Mouse (Mus musculus) C2C12 (cell line): ENCODE data around the gene Sacm1l.

Experiments used
- CTCF ChIP-seq: IDR thresholded peaks from one replicate; pipeline ENCODE4 v1.5.1; 2011; ENCODE audit not compliant: control insufficient read depth, insufficient read depth, insufficient read length
- FOSL1 ChIP-seq: IDR thresholded peaks from one replicate; pipeline ENCODE4 v1.8.0; 2011; ENCODE audit warnings: mild to moderate bottlenecking, low read length; ENCODE audit not compliant: poor library complexity, insufficient read depth, severe bottlenecking
- MAX ChIP-seq: IDR thresholded peaks from one replicate; pipeline ENCODE4 v1.6.1; 2011; ENCODE audit warnings: mild to moderate bottlenecking, control low read depth
- MYOD1 ChIP-seq: IDR thresholded peaks from one replicate; pipeline ENCODE4 v1.6.1; 2011; ENCODE audit warnings: low read depth; ENCODE audit not compliant: control insufficient read depth, insufficient read length
- MYOG ChIP-seq: IDR thresholded peaks from one replicate; pipeline ENCODE4 v1.6.1; 2011; ENCODE audit not compliant: control insufficient read depth, insufficient read length; ENCODE audit errors: extremely low read depth
- USF1 ChIP-seq: IDR thresholded peaks from one replicate; pipeline ENCODE4 v1.6.1; 2011; ENCODE audit warnings: low read depth, mild to moderate bottlenecking, control low read depth, moderate library complexity

- TF ChIP-seq CTCF (no peak), MYOD1 (no peak), USF1 (no peak), MAX (no peak), MYOG (no peak), FOSL1 (no peak)
Measured at GRCm38 (mm10) chr9:123554599-123554998, 25.0 kb downstream of the Sacm1l start.
